Mouse (Mus musculus) cerebellum, postnatal 36 days (tissue): ENCODE measurements at regions not wholly inside any gene's neighbourhood (a gene's known extent, or its start where the extent isn't known, plus 50 kb on each side); places are given as distances from the start of the nearest gene placed in this dataset.
A peak's percentile ranks its signal among the peaks of the same experiment; 100 is the strongest.

Experiments
- DNase-seq, 2 experiments: peaks; one replicate each; pipeline ENCODE4 v3.0.0; 2021 to 2022; ENCODE audit warnings: mixed read lengths in 2 of 2

- peak in 1 of 2 experiments; percentile 5 for DNase-seq
Measured at GRCm38 (mm10) chr12:27060899-27061762, 281.2 kb downstream of the Sox11 start.

- peak; percentile 38 to 40 for DNase-seq
Measured at GRCm38 (mm10) chr12:27059885-27060284, 282.5 kb downstream of the Sox11 start.

- DNase-seq = no peak
Measured at GRCm38 (mm10) chr12:27054411-27054810, 288.0 kb downstream of the Sox11 start.

GRCm38 (mm10) chr12:27037922-27038321 lies 304.5 kb downstream of the Sox11 start:
- DNase-seq = no peak

- DNase-seq = no peak
Measured at GRCm38 (mm10) chr12:27019751-27020150, 322.6 kb downstream of the Sox11 start.

- DNase-seq = no peak
Measured at GRCm38 (mm10) chr12:27018366-27018765, 324.0 kb downstream of the Sox11 start.

GRCm38 (mm10) chr12:26999287-26999686 lies 343.1 kb downstream of the Sox11 start:
- DNase-seq = no peak

GRCm38 (mm10) chr12:26976284-26977065 lies 365.9 kb downstream of the Sox11 start:
- peak in 1 of 2 experiments; percentile 2 for DNase-seq

GRCm38 (mm10) chr12:26972495-26973113 lies 369.8 kb downstream of the Sox11 start:
- no peak for DNase-seq

- no peak for DNase-seq
Measured at GRCm38 (mm10) chr12:26967018-26967737, 375.2 kb downstream of the Sox11 start.

GRCm38 (mm10) chr12:26963917-26964316 lies 378.5 kb downstream of the Sox11 start:
- DNase-seq = no peak

GRCm38 (mm10) chr12:26939831-26940230 lies 402.5 kb downstream of the Sox11 start:
- DNase-seq = no peak

GRCm38 (mm10) chr12:26937836-26938235 lies 404.5 kb downstream of the Sox11 start:
- DNase-seq = peak in 1 of 2 experiments; percentile 23

- peak; percentile 83 for DNase-seq
Measured at GRCm38 (mm10) chr12:26936696-26937458, 405.5 kb downstream of the Sox11 start.

- no peak for DNase-seq
Measured at GRCm38 (mm10) chr12:26930155-26930867, 412.1 kb downstream of the Sox11 start.

- DNase-seq = no peak
Measured at GRCm38 (mm10) chr12:26906126-26906525, 436.2 kb downstream of the Sox11 start.

- DNase-seq = no peak
Measured at GRCm38 (mm10) chr12:26903894-26904272, 434.9 kb downstream of the Cmpk2 start.

- DNase-seq = peak; percentile 7 to 10
Measured at GRCm38 (mm10) chr12:26903073-26903893, 434.3 kb downstream of the Cmpk2 start.

- no peak for DNase-seq
Measured at GRCm38 (mm10) chr12:26891190-26891589, 422.2 kb downstream of the Cmpk2 start.

- no peak for DNase-seq
Measured at GRCm38 (mm10) chr12:26886635-26887014, 417.6 kb downstream of the Cmpk2 start.
